8 mouse cellular contexts compared by ENCODE assay signal in the genomic region with DNA sequence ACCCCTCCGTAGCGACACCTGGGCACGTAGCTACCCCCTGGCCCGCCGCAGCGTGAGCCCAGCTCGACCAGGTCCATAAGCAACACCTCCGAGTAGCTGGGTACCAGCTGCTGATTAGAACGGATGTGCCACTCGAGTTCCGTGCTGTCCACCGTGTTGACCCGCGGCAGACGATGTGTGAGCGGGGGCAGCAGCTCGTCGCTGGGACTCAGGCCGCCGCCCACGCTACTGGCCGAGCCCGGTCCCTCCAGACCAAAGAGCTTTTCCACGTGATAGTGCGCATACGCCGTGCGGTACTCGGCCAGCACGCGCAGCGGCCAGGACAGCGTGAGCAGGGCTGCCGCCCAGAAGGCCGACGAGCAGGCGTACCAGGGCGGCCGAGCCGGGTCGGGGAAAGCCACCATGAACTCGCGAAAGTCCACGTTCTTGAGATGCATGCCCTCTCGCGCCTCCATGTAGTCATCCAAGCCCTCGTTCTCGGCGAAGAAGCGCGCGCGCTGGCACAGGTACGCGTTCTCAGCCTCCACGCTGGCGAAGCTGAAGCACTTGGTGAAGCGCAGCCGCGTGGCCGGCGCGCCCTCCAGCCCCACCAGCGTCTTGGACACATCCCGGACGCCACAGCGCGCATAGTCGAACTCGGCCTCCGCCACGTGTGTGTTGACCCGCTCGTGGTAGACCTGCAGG. TPM values are rescaled to one million over a fixed set of nuclear protein-coding genes. Genes with fewer than 3 reads are reported as not detected.
A peak's percentile ranks its signal among the peaks of the same experiment; 100 is the strongest.
DNase-seq lines count a peak whose midpoint lies in the region; ATAC-seq and TF ChIP-seq lines count a peak whose summit lies in the region.

No protein-coding gene starts in this region.

- no peak overlapping the region for H3K9ac ChIP-seq in lung, embryonic 14.5 days
- H3K9ac ChIP-seq in intestine, postnatal 0 days (ENCODE audit: low read depth, low read length), result no peak overlapping the region
- no peak overlapping the region for H3K9ac ChIP-seq in neural tube, embryonic 15.5 days (replicated peaks)

- H3K27ac ChIP-seq in lung, embryonic 14.5 days (ENCODE audit: low read depth), result no peak overlapping the region
- peak overlapping the region; percentile 19; the same call in 1 of the 2 replicates for H3K27ac ChIP-seq in embryonic facial prominence, embryonic 10.5 days (replicated peaks)
- H3K27ac ChIP-seq in intestine, postnatal 0 days (ENCODE audit: low read depth, low read length), result no peak overlapping the region
- H3K27ac ChIP-seq in neural tube, embryonic 15.5 days (replicated peaks), result no peak overlapping the region

- peak overlapping the region; percentile 30 for H3K4me3 ChIP-seq in lung, embryonic 14.5 days (ENCODE audit: low read depth, low read length)
- peak overlapping the region; percentile 51 for H3K4me3 ChIP-seq in embryonic facial prominence, embryonic 10.5 days
- H3K4me3 ChIP-seq in intestine, postnatal 0 days (ENCODE audit: low read depth, low read length), result peak overlapping the region; percentile 24
- H3K4me3 ChIP-seq in neural tube, embryonic 15.5 days (replicated peaks), result peak overlapping the region; percentile 11

- peaks cover 81% of the 10 kb centered on the region for H3K27me3 ChIP-seq in lung, embryonic 14.5 days (ENCODE audit: insufficient read depth, low read length)
- H3K27me3 ChIP-seq in embryonic facial prominence, embryonic 10.5 days (replicated peaks; ENCODE audit: low read depth, poor library complexity, severe bottlenecking), result peaks cover 93% of the 10 kb centered on the region
- peaks cover 80% of the 10 kb centered on the region for H3K27me3 ChIP-seq in intestine, postnatal 0 days (replicated peaks; ENCODE audit: control insufficient read depth, insufficient read depth, low read length)
- peaks cover 41% of the 10 kb centered on the region for H3K27me3 ChIP-seq in neural tube, embryonic 15.5 days (replicated peaks)

- WGBS in lung, embryonic 14.5 days, result 5% methylated on average over 74 of the region's 74 CpGs
- WGBS in embryonic facial prominence, embryonic 10.5 days, result 5% methylated on average over 74 of the region's 74 CpGs
- 17% methylated on average over 74 of the region's 74 CpGs for WGBS in intestine, postnatal 0 days
- WGBS in neural tube, embryonic 15.5 days, result 12% methylated on average over 74 of the region's 74 CpGs

- no peaks in the 10 kb centered on the region for H3K9me3 ChIP-seq in lung, embryonic 14.5 days (ENCODE audit: low read depth, low read length)
- no peaks in the 10 kb centered on the region for H3K9me3 ChIP-seq in embryonic facial prominence, embryonic 10.5 days
- no peaks in the 10 kb centered on the region for H3K9me3 ChIP-seq in intestine, postnatal 0 days (ENCODE audit: control insufficient read depth)
- no peaks in the 10 kb centered on the region for H3K9me3 ChIP-seq in neural tube, embryonic 15.5 days (replicated peaks)

- peak; percentile 46 for DNase-seq in lung, embryonic 14.5 days
- DNase-seq in lung, postnatal 14 days, result no peak
- peak; percentile 53 for DNase-seq in embryonic facial prominence, embryonic 10.5 days (ENCODE audit: low spot score)
- no peak for DNase-seq in thymus, postnatal 10 days (ENCODE audit: low spot score in 2 of 2)
- DNase-seq in urinary bladder, adult 2 months (ENCODE audit: low spot score), result no peak
- no peak for DNase-seq in layer of hippocampus, postnatal 36 days

- TF ChIP-seq CTCF in lung, embryonic 14.5 days (IDR thresholded peaks at IDR 0.05; ENCODE audit: low read depth), result no peak
- TF ChIP-seq CTCF in intestine, postnatal 0 days (IDR thresholded peaks at IDR 0.05; ENCODE audit: low read depth), result no peak

- H3K36me3 ChIP-seq in lung, embryonic 14.5 days (ENCODE audit: insufficient read depth), result 0 out of 2 replicates have a peak, but pooled peaks cover 3% of the 10 kb centered on the region
- peaks cover 17% of the 10 kb centered on the region for H3K36me3 ChIP-seq in embryonic facial prominence, embryonic 10.5 days (replicated peaks)
- peaks cover 3% of the 10 kb centered on the region; the same call in 1 of the 2 replicates for H3K36me3 ChIP-seq in intestine, postnatal 0 days (ENCODE audit: control insufficient read depth, insufficient read depth)
- H3K36me3 ChIP-seq in neural tube, embryonic 15.5 days, result peaks cover 18% of the 10 kb centered on the region

- 0 out of 2 replicates have a peak, but pooled peaks have one; percentile 26 for ATAC-seq in lung, embryonic 14.5 days (ENCODE audit: insufficient read depth)
- no peak for ATAC-seq in intestine, postnatal 0 days
- ATAC-seq in neural tube, embryonic 15.5 days (ENCODE audit: low FRiP score), result no peak

- H3K4me1 ChIP-seq in lung, embryonic 14.5 days (ENCODE audit: insufficient read depth), result peaks cover 10% of the 10 kb centered on the region; the same call in 1 of the 2 replicates
- peaks cover 47% of the 10 kb centered on the region for H3K4me1 ChIP-seq in embryonic facial prominence, embryonic 10.5 days
- H3K4me1 ChIP-seq in intestine, postnatal 0 days (replicated peaks; ENCODE audit: control insufficient read depth, insufficient read depth, low read length), result no peaks in the 10 kb centered on the region
- H3K4me1 ChIP-seq in neural tube, embryonic 15.5 days, result peaks cover 47% of the 10 kb centered on the region

- peak overlapping the region; percentile 56 for H3K4me2 ChIP-seq in lung, embryonic 14.5 days
- peak overlapping the region; percentile 35 for H3K4me2 ChIP-seq in intestine, postnatal 0 days (replicated peaks; ENCODE audit: low read depth)
- peak overlapping the region; percentile 39 for H3K4me2 ChIP-seq in neural tube, embryonic 15.5 days

RNA-seq across cellular contexts. Expression of a gene that starts 4.1 kb away (rescaled TPM):
- polyA plus RNA-seq in lung, embryonic 14.5 days (2014; fragmentation: Nextera tagmentation; extraction: Ambion mirVana), result 1.1 and 1.6 TPM in 2 replicates
- polyA plus RNA-seq in embryonic facial prominence, embryonic 10.5 days (2016; fragmentation: Nextera tagmentation; extraction: Ambion mirVana), result 5.8 and 8.3 TPM in 2 replicates
- polyA plus RNA-seq in intestine, postnatal 0 days (2015; fragmentation: Nextera tagmentation; extraction: Ambion mirVana), result 0.68 TPM in 2 replicates
- polyA plus RNA-seq in neural tube, embryonic 15.5 days (2015; fragmentation: Nextera tagmentation; extraction: Ambion mirVana), result 21.2 and 25.6 TPM in 2 replicates
- polyA plus RNA-seq in urinary bladder, adult 2 months (2012; rRNA removed), result 0.51 and 0.81 TPM in 2 replicates
- total RNA-seq in layer of hippocampus, postnatal 36 days (2021), result 100 to 1,000 TPM; 106 to 112 TPM

RNA-seq across cellular contexts. Expression of a gene that starts 10.1 kb away (rescaled TPM):
- 2.3 and 3.1 TPM in 2 replicates for polyA plus RNA-seq in lung, embryonic 14.5 days (2014; fragmentation: Nextera tagmentation; extraction: Ambion mirVana)
- 6.6 and 7.1 TPM in 2 replicates for polyA plus RNA-seq in embryonic facial prominence, embryonic 10.5 days (2016; fragmentation: Nextera tagmentation; extraction: Ambion mirVana)
- polyA plus RNA-seq in intestine, postnatal 0 days (2015; fragmentation: Nextera tagmentation; extraction: Ambion mirVana), result 3.8 and 4.0 TPM in 2 replicates
- polyA plus RNA-seq in neural tube, embryonic 15.5 days (2015; fragmentation: Nextera tagmentation; extraction: Ambion mirVana), result 4.8 and 10.1 TPM in 2 replicates
- 5.7 and 6.1 TPM in 2 replicates for polyA plus RNA-seq in urinary bladder, adult 2 months (2012; rRNA removed)
- total RNA-seq in layer of hippocampus, postnatal 36 days (2021), result 1 to 10 TPM; 2.6 to 3.4 TPM

RNA-seq across cellular contexts. Expression of a gene that starts 18.3 kb away (rescaled TPM):
- 130 and 137 TPM in 2 replicates for polyA plus RNA-seq in lung, embryonic 14.5 days (2014; fragmentation: Nextera tagmentation; extraction: Ambion mirVana)
- 95.8 and 101 TPM in 2 replicates for polyA plus RNA-seq in embryonic facial prominence, embryonic 10.5 days (2016; fragmentation: Nextera tagmentation; extraction: Ambion mirVana)
- 77.7 and 79.5 TPM in 2 replicates for polyA plus RNA-seq in intestine, postnatal 0 days (2015; fragmentation: Nextera tagmentation; extraction: Ambion mirVana)
- polyA plus RNA-seq in neural tube, embryonic 15.5 days (2015; fragmentation: Nextera tagmentation; extraction: Ambion mirVana), result 86.3 and 99.5 TPM in 2 replicates
- 62.3 and 69.4 TPM in 2 replicates for polyA plus RNA-seq in urinary bladder, adult 2 months (2012; rRNA removed)
- total RNA-seq in layer of hippocampus, postnatal 36 days (2021), result 10 to 100 TPM; 28.2 to 29.4 TPM

RNA-seq across cellular contexts. Expression of a gene that starts 22.2 kb away (rescaled TPM):
- polyA plus RNA-seq in lung, embryonic 14.5 days (2014; fragmentation: Nextera tagmentation; extraction: Ambion mirVana), result 0.35 and 0.70 TPM in 2 replicates
- polyA plus RNA-seq in embryonic facial prominence, embryonic 10.5 days (2016; fragmentation: Nextera tagmentation; extraction: Ambion mirVana), result 1.1 TPM in 2 replicates
- not detected in 2 replicates for polyA plus RNA-seq in intestine, postnatal 0 days (2015; fragmentation: Nextera tagmentation; extraction: Ambion mirVana)
- 2.9 and 3.6 TPM in 2 replicates for polyA plus RNA-seq in neural tube, embryonic 15.5 days (2015; fragmentation: Nextera tagmentation; extraction: Ambion mirVana)
- polyA plus RNA-seq in urinary bladder, adult 2 months (2012; rRNA removed), result 0.01 TPM in 1 of 2 replicates, not detected in the other
- total RNA-seq in layer of hippocampus, postnatal 36 days (2021), result under 1 TPM; 0.43 to 0.65 TPM

RNA-seq across cellular contexts. Expression of a gene that starts 27.7 kb away (rescaled TPM):
- polyA plus RNA-seq in lung, embryonic 14.5 days (2014; fragmentation: Nextera tagmentation; extraction: Ambion mirVana), result 1,512 and 1,564 TPM in 2 replicates
- 2,187 and 2,215 TPM in 2 replicates for polyA plus RNA-seq in embryonic facial prominence, embryonic 10.5 days (2016; fragmentation: Nextera tagmentation; extraction: Ambion mirVana)
- 483 and 505 TPM in 2 replicates for polyA plus RNA-seq in intestine, postnatal 0 days (2015; fragmentation: Nextera tagmentation; extraction: Ambion mirVana)
- polyA plus RNA-seq in neural tube, embryonic 15.5 days (2015; fragmentation: Nextera tagmentation; extraction: Ambion mirVana), result 1,466 and 1,575 TPM in 2 replicates
- 635 and 857 TPM in 2 replicates for polyA plus RNA-seq in urinary bladder, adult 2 months (2012; rRNA removed)
- total RNA-seq in layer of hippocampus, postnatal 36 days (2021), result 1,000 to 10,000 TPM; 1,811 to 1,865 TPM

Comparison
In these comparisons a context has a peak if more than half of its experiments do, and no peak if none do; other contexts are left out.
1. DNase-seq: peak in lung, embryonic 14.5 days (single experiment) and embryonic facial prominence, embryonic 10.5 days (single experiment); none in lung, postnatal 14 days (single experiment), thymus, postnatal 10 days (0 of 2), urinary bladder, adult 2 months (single experiment) and layer of hippocampus, postnatal 36 days (0 of 2).
2. Peak in every context shown above with its lines, with median percentiles within 50 percentile points of each other: H3K4me2 ChIP-seq and H3K4me3 ChIP-seq.